Mouse (Mus musculus) C2C12 (cell line): ENCODE results near the gene Gse1.

Source experiments
- CEBPB ChIP-seq: IDR thresholded peaks from one replicate; pipeline ENCODE4 v1.6.1; 2011; ENCODE audit warnings: low read depth, mild to moderate bottlenecking, control low read depth, moderate library complexity
- CTCF ChIP-seq: IDR thresholded peaks from one replicate; pipeline ENCODE4 v1.5.1; 2011; ENCODE audit not compliant: control insufficient read depth, insufficient read depth, insufficient read length
- FOSL1 ChIP-seq: IDR thresholded peaks from one replicate; pipeline ENCODE4 v1.8.0; 2011; ENCODE audit warnings: mild to moderate bottlenecking, low read length; ENCODE audit not compliant: poor library complexity, insufficient read depth, severe bottlenecking
- MAX ChIP-seq: IDR thresholded peaks from one replicate; pipeline ENCODE4 v1.6.1; 2011; ENCODE audit warnings: mild to moderate bottlenecking, control low read depth
- MYOD1 ChIP-seq: IDR thresholded peaks from one replicate; pipeline ENCODE4 v1.6.1; 2011; ENCODE audit warnings: low read depth; ENCODE audit not compliant: control insufficient read depth, insufficient read length
- MYOG ChIP-seq: IDR thresholded peaks from one replicate; pipeline ENCODE4 v1.6.1; 2011; ENCODE audit not compliant: control insufficient read depth, insufficient read length; ENCODE audit errors: extremely low read depth
- USF1 ChIP-seq: IDR thresholded peaks from one replicate; pipeline ENCODE4 v1.6.1; 2011; ENCODE audit warnings: low read depth, mild to moderate bottlenecking, control low read depth, moderate library complexity

GRCm38 (mm10) chr8:120452111-120452510 lies 223.9 kb downstream of the Gse1 start:
- TF ChIP-seq CTCF (no peak), USF1 (no peak), MYOG (no peak), MYOD1 (no peak), CEBPB (no peak), MAX (no peak), FOSL1 (no peak)
